Mouse (Mus musculus): Measurements from ENCODE around the gene Clec4n.

- TF ChIP-seq POLR2A (IDR thresholded peaks at IDR 0.05; ENCODE audit: low read depth, low read length) (no peak), CTCF (IDR thresholded peaks at IDR 0.05; ENCODE audit: borderline replicate concordance, insufficient read depth, low read length) (no peak)
These were observed 31.2 kb downstream of the Clec4n start for GRCm38 (mm10) chr6:123260868-123261267.

Measured in embryonic fibroblast, embryonic 13.5 days (primary cell).